Mouse (Mus musculus) CH12.LX (cell line): ENCODE results near the gene Pacs1. TPM values are rescaled to one million over a fixed set of nuclear protein-coding genes. Genes with fewer than 3 reads are reported as not detected.
A peak's percentile ranks its signal among the peaks of the same experiment; 100 is the strongest.

Source experiments
- DNase-seq: peaks from one replicate; pipeline ENCODE4 v3.0.0-alpha.2; 2013; ENCODE audit errors: extremely low read depth
- H3K27ac ChIP-seq: 2 replicates; pipeline ENCODE4 v1.5.1; 2012; ENCODE audit warnings: low read depth, mild to moderate bottlenecking, control low read depth, moderate library complexity; ENCODE audit not compliant: insufficient read depth
- H3K27me3 ChIP-seq: replicated peaks from 2 replicates; pipeline ENCODE3; 2012; ENCODE audit warnings: inconsistent platforms
- H3K36me3 ChIP-seq, 2 experiments: replicated peaks in 1 of 2; 2 replicates each; pipeline versions ENCODE3 to v1.6.1; 2012; ENCODE audit warnings: inconsistent platforms in 1 of 2, low read length in 1 of 2, mild to moderate bottlenecking in 1 of 2, mixed read lengths in 1 of 2, moderate library complexity in 1 of 2; ENCODE audit not compliant: control insufficient read depth in 1 of 2, insufficient read depth in 1 of 2
- H3K4me1 ChIP-seq, 2 experiments: 2 replicates each; pipeline ENCODE4 v1.6.1; 2012; ENCODE audit warnings: inconsistent platforms in 1 of 2, moderate library complexity in 1 of 2; ENCODE audit not compliant: insufficient read depth in 2 of 2, control insufficient read depth in 1 of 2
- H3K4me2 ChIP-seq: 2 replicates; pipeline ENCODE4 v1.6.1; 2012; ENCODE audit warnings: low read depth, mild to moderate bottlenecking, control low read depth; ENCODE audit not compliant: poor library complexity, insufficient read depth, severe bottlenecking
- H3K4me3 ChIP-seq, 3 experiments: fragments of 150-350 bp in 1 of 3; sonication (generic) in 1 of 3; replicated peaks in 1 of 3; 2 replicates each; pipeline versions ENCODE3 to v1.5.1; 2011 to 2012; ENCODE audit warnings: low read depth in 2 of 3, low read length in 2 of 3, mild to moderate bottlenecking in 2 of 3, moderate library complexity in 2 of 3, control low read depth in 1 of 3, improper control_type of control experiment in 1 of 3, inconsistent platforms in 1 of 3, mixed read lengths in 1 of 3; ENCODE audit not compliant: poor library complexity in 1 of 3
- H3K79me2 ChIP-seq: replicated peaks from 2 replicates; pipeline ENCODE4 v1.6.1; 2012; ENCODE audit warnings: mild to moderate bottlenecking, moderate library complexity; ENCODE audit not compliant: control insufficient read depth, poor library complexity, insufficient read depth, severe bottlenecking; ENCODE audit errors: extremely low read depth
- H3K9ac ChIP-seq: 2 replicates; pipeline ENCODE4 v1.6.1; 2012; ENCODE audit warnings: low read depth, mild to moderate bottlenecking, control low read depth, moderate library complexity; ENCODE audit not compliant: insufficient read depth
- H3K9me3 ChIP-seq: replicated peaks from 2 replicates; pipeline ENCODE3; 2012; ENCODE audit warnings: low read length, inconsistent platforms, mixed read lengths
- ELF1 ChIP-seq: IDR thresholded peaks from 2 replicates; pipeline ENCODE4 v1.6.1; 2014; ENCODE audit warnings: low read depth, mild to moderate bottlenecking, inconsistent platforms, low read length, improper control_type of control experiment
- EP300 ChIP-seq: IDR thresholded peaks from 2 replicates; pipeline ENCODE4 v1.6.1; 2011; ENCODE audit warnings: low read length, improper control_type of control experiment
- HCFC1 ChIP-seq: IDR thresholded peaks from 2 replicates; pipeline ENCODE4 v1.6.1; 2012; ENCODE audit warnings: low read depth, mild to moderate bottlenecking, inconsistent platforms, low read length, improper control_type of control experiment
- IRF4 ChIP-seq: IDR thresholded peaks from 2 replicates; pipeline ENCODE4 v1.6.1; 2014; ENCODE audit warnings: low read depth, mild to moderate bottlenecking, inconsistent platforms, low read length, improper control_type of control experiment
- JUN ChIP-seq: IDR thresholded peaks from 2 replicates; pipeline ENCODE4 v1.6.1; 2011; ENCODE audit warnings: low read depth, mild to moderate bottlenecking, low read length, improper control_type of control experiment, moderate library complexity; ENCODE audit not compliant: insufficient read depth
- KAT2A ChIP-seq: IDR thresholded peaks from 2 replicates; pipeline ENCODE4 v1.6.1; 2012; ENCODE audit warnings: low read length, improper control_type of control experiment, inconsistent platforms; ENCODE audit not compliant: insufficient replicate concordance
- MAFK ChIP-seq: IDR thresholded peaks from 2 replicates; pipeline ENCODE4 v1.6.1; 2011; ENCODE audit warnings: low read length, improper control_type of control experiment; ENCODE audit not compliant: insufficient replicate concordance
- MXI1 ChIP-seq: IDR thresholded peaks from 2 replicates; pipeline ENCODE4 v1.6.1; 2011; ENCODE audit warnings: mild to moderate bottlenecking, low read depth, low read length, improper control_type of control experiment
- TBP ChIP-seq: conservative IDR thresholded peaks from 2 replicates; pipeline ENCODE4 v1.6.1; 2011; ENCODE audit warnings: low read depth, low read length, improper control_type of control experiment
- TCF12 ChIP-seq: IDR thresholded peaks from 2 replicates; pipeline ENCODE4 v1.6.1; 2014; ENCODE audit warnings: low read depth, mild to moderate bottlenecking, inconsistent platforms, low read length, improper control_type of control experiment
- USF1 ChIP-seq: IDR thresholded peaks from 2 replicates; pipeline ENCODE4 v1.6.1; 2014; ENCODE audit warnings: low read depth, mild to moderate bottlenecking, inconsistent platforms, low read length, improper control_type of control experiment
- USF2 ChIP-seq: conservative IDR thresholded peaks from 2 replicates; pipeline ENCODE4 v1.6.1; 2011; ENCODE audit warnings: low read depth, low read length, improper control_type of control experiment
- ZMIZ1 ChIP-seq: IDR thresholded peaks from 2 replicates; pipeline ENCODE4 v1.6.1; 2012; ENCODE audit warnings: low read depth, mild to moderate bottlenecking, inconsistent platforms, low read length, improper control_type of control experiment
- ZNF384 ChIP-seq: IDR thresholded peaks from 2 replicates; pipeline ENCODE4 v1.6.1; 2012; ENCODE audit warnings: low read depth, low read length, improper control_type of control experiment, inconsistent platforms
- dilution Hi-C: fragments of 300-500 bp; cut with MboI; formaldehyde crosslinking; loops from 2 replicates; pipeline ENCODE4 v1.14.3; 2020; ENCODE audit warnings: low sequenced_read_pairs; ENCODE audit not compliant: extremely low pct_unique_long_range_greater_than_20kb, extremely low pct_ligation_motif_present
- in situ Hi-C: fragments of 300-500 bp; cut with MboI; formaldehyde crosslinking; loops from 3 replicates; pipeline ENCODE4 v1.14.3; 2019; ENCODE audit warnings: low sequenced_read_pairs, low pct_ligation_motif_present, low pct_unique_long_range_greater_than_20kb, mixed read lengths
- polyA plus RNA-seq: library from polyadenylated mRNA; unstranded; fragments of >175 nt; gene quantifications from 2 replicates; pipeline ENCODE4 v1.2.1, GENCODE M21; 2012; ENCODE audit warnings: low read depth; ENCODE audit not compliant: insufficient read length
- total RNA-seq, 2 experiments: library from RNA; depleted of rRNA; stranded (reverse); fragments of 300-350 nt in 1 of 2; fragments of >200 nt in 1 of 2; gene quantifications; 2 replicates each; pipeline ENCODE4 v1.2.3; 2012 to 2014

Pacs1 gene
- total and polyA plus RNA-seq, 3 experiments, result 2.4 to 14.4 (median 10.1) TPM

DNA sequence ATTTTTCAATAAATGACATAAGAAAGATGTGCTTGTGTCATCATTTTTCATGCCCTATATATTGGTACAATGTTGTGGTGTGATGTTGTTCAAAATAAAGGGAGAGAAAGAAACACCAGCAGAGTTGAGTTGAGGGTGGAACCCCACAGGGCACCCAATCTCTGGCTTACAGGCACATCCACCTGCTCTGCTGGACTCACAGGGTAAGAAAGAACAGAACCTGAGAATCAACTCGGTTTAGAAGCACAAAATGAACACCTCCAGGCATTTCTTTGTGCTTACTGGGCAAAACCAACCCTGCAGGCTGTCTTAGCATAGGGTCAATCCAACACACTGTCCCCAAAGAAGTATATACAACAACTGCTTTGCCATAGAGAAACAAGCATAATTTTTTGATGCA lies 1.5 kb downstream of the Pacs1 start:
- no peaks in the 10 kb centered on the region for H3K9me3 ChIP-seq
- TF ChIP-seq MAFK, result peak; percentile 15; the same call in 1 of the 2 replicates
- no peak for TF ChIP-seq ZNF384
- peak overlapping the region; percentile 78 for H3K9ac ChIP-seq
- in situ Hi-C loops, result no loop called here
- peaks cover 21 to 36% of the 10 kb centered on the region in 2 experiments for H3K36me3 ChIP-seq
- peak overlapping the region; percentile 64 for H3K4me2 ChIP-seq
- dilution Hi-C loops, result no loop called here
- H3K4me3 ChIP-seq, result peak overlapping the region in 2 of 3 experiments; percentile 67 to 94
- H3K79me2 ChIP-seq, result peaks cover 41% of the 10 kb centered on the region
- H3K27ac ChIP-seq, result no peak overlapping the region
- peaks cover 9 to 67% of the 10 kb centered on the region in 2 experiments; a peak in 3 of 4 replicates for H3K4me1 ChIP-seq
- no peak for DNase-seq
- no peaks in the 10 kb centered on the region for H3K27me3 ChIP-seq

DNA sequence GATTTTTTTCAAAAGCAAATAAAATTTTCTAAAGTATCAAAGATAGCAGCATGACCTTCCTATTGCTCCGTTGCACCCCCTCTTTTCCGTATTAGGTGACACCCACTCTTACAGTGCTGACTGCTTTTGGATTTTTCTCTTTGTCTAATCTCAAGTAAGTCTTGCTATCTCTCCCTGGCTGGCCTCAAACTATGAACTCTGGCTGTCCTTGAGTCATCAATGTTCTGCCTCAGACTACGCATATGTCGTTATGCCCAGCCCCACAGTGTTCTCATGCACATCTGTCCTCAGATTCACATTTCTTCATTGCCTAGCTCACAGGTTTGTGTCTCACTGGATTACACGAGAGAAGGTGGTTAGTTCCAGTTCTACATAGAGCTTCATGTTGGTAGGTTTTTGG lies 3.5 kb downstream of the Pacs1 start:
- peak overlapping the region; percentile 77 for H3K4me2 ChIP-seq
- dilution Hi-C loops (no loop called here), in situ Hi-C loops (loop anchor here (10.0 kb wide), 1 partner anchor 65 kb away; no protein-coding TSS in a partner anchor)
- H3K4me3 ChIP-seq, result no peak overlapping the region
- no peaks in the 10 kb centered on the region for H3K27me3 ChIP-seq
- H3K79me2 ChIP-seq, result peaks cover 41% of the 10 kb centered on the region
- DNase-seq, result no peak
- TF ChIP-seq USF1 (no peak), IRF4 (no peak), MXI1 (no peak), EP300 (no peak)
- H3K9ac ChIP-seq, result peak overlapping the region; percentile 47; the same call in 1 of the 2 replicates
- H3K27ac ChIP-seq, result peak overlapping the region; percentile 51; the same call in 1 of the 2 replicates
- H3K9me3 ChIP-seq, result no peaks in the 10 kb centered on the region
- peaks cover 9 to 55% of the 10 kb centered on the region in 2 experiments; a peak in 3 of 4 replicates for H3K4me1 ChIP-seq
- H3K36me3 ChIP-seq, result peaks cover 6 to 17% of the 10 kb centered on the region in 2 experiments

DNA sequence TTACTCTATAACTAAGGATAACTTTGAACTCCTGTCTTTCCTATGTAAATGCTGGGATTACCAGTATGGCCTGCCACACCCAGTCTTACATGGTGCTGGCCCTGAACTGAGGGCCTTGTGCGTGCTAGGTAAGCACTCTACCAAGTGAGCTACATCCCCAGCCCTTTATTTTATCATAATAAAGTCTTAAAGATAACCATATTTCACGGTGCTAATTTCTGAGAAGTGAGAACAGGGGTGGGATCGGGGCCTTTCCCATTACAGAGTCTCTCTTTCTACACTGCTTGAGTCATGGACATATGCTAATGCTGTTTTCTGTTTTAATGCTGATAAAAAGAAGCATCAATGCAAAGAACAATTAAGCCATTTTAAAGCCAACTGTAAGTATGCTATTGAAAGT lies 4.0 kb downstream of the Pacs1 start:
- H3K4me3 ChIP-seq, result no peak overlapping the region
- H3K27me3 ChIP-seq, result no peaks in the 10 kb centered on the region
- in situ Hi-C loops (loop anchor here (10.0 kb wide), 1 partner anchor 64 kb away; no protein-coding TSS in a partner anchor), dilution Hi-C loops (no loop called here)
- H3K36me3 ChIP-seq, result peaks cover under 1 to 12% of the 10 kb centered on the region in 2 experiments
- no peaks in the 10 kb centered on the region for H3K9me3 ChIP-seq
- DNase-seq, result no peak
- H3K27ac ChIP-seq, result no peak overlapping the region
- no peak overlapping the region; the same call in 1 of the 2 replicates for H3K4me2 ChIP-seq
- 0 out of 2 replicates have a peak overlapping the region, but pooled peaks have one; percentile 39 for H3K9ac ChIP-seq
- peaks cover 9 to 50% of the 10 kb centered on the region in 2 experiments; a peak in 3 of 4 replicates for H3K4me1 ChIP-seq
- TF ChIP-seq JUN (no peak), ZMIZ1 (no peak), KAT2A (no peak), HCFC1 (no peak), USF2 (no peak), TCF12 (no peak), IRF4 (peak; percentile 33; the same call in 1 of the 2 replicates), TBP (no peak), ELF1 (no peak)
- peaks cover 41% of the 10 kb centered on the region for H3K79me2 ChIP-seq
